Mouse (Mus musculus) heart, adult 9 months (tissue): ENCODE measurements around the gene Gja8.

Experiments
- DNase-seq, 2 experiments: peaks; one replicate each; pipeline ENCODE4 v3.0.0; 2022; ENCODE audit warnings: low spot score in 2 of 2

Gja8 gene

DNA sequence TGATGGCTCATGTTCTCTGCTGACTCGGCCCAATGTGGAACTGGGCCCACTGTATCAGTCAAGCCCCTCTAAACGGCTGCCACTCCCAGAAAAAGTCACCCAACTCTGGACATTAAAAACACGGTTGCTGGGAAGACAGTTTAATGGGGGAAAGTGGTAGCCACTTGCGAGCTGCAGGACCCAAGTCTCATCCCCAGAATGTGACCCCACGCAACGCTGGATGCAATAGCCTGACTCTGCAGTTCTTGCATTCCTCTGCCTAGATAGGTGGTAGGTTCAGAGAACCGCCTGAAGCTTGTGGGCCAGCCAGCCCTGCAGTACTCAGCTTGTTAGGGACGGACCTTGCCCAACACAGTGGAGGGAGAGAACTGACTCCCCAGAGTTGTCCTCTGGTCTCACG lies 46.3 kb downstream of the Gja8 start:
- DNase-seq, result no peak

DNA sequence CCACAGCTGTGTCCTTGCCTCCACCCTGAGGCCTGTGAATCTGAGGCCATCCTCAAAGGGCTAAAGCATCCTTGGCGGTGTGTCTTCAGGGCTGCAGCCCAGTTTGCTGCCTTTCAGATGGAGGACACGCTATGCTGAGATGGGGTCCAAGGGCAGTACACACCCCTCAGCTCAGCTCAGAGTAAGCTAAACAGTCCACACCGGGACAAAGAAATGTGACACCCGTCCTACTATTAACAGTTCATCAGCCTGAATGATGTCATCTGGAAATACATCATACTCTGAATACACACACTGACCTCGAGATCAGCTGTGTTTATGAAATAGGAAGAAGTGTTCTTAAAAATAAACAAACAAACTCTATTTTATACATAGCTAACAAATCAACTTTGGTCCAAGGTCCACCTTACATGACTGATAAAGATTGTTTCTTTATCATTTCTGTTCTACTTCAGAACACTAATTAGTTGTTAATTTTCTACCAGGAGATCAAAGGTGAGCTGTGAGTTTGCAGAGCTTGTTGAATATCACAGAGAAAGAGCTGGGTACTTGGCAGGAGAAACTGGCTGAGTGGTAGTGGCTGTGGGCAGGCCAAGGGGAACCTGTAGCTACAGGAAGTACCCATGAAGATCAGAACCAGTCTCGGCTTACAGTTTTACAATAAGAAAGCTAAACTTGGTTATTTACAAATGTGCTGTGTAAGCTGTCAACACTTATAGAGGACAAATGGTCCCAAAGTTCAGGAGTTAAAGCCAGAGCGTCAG lies 50.8 kb downstream of the Gja8 start:
- DNase-seq, result no peak

- DNase-seq, result no peak
These were observed 53.3 kb downstream of the Gja8 start for GRCm38 (mm10) chr3:96872501-96872900.

DNA sequence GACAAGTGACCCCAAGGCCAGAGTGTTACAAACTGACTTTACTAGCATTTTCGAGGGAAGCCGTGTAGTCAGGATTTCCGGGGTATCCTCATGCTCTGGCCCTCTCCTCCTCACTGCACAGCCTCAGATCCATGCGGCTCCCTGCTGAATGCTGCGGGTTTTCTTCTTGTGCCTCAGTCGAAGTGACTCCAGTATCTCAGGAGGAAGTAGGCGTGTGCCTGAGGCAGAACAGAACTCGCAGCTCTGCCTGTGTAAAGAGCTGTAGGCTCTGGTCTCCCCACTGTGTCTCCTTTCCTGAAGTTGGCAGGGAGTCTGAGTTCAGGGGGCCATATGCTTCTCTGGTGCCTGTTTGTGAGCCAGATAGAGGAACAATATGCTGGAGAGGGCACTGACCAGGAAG lies 54.8 kb downstream of the Gja8 start:
- DNase-seq, result no peak

DNA sequence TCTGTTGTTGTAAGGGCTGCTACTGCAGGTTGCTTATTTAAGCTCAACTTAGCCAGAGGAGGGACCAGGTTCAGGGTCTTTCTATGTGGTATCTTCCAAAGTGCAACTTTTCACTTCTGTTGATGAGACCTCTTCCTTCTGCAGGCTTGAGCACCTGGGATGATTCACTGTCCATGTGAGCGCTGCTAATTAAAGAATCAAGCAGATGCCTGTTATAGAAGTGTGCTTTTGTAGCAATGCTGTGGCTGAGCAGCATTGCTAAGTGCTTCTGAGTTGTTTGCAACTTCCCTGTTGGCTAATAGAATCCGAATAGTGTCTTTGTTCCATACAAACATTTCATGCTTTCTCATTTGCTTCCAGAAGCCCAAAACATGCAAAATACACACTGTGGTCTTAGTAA lies 55.5 kb downstream of the Gja8 start:
- DNase-seq, result no peak

- DNase-seq, result no peak
These were observed 56.7 kb downstream of the Gja8 start for GRCm38 (mm10) chr3:96869091-96869490.

GRCm38 (mm10) chr3:96868566-96868965 lies 57.3 kb downstream of the Gja8 start:
- no peak for DNase-seq

GRCm38 (mm10) chr3:96867863-96868262 lies 58.0 kb downstream of the Gja8 start:
- DNase-seq, result no peak
